Mouse (Mus musculus): Measurements from ENCODE around the gene Hoxb4.

Hoxb4 gene

DNA sequence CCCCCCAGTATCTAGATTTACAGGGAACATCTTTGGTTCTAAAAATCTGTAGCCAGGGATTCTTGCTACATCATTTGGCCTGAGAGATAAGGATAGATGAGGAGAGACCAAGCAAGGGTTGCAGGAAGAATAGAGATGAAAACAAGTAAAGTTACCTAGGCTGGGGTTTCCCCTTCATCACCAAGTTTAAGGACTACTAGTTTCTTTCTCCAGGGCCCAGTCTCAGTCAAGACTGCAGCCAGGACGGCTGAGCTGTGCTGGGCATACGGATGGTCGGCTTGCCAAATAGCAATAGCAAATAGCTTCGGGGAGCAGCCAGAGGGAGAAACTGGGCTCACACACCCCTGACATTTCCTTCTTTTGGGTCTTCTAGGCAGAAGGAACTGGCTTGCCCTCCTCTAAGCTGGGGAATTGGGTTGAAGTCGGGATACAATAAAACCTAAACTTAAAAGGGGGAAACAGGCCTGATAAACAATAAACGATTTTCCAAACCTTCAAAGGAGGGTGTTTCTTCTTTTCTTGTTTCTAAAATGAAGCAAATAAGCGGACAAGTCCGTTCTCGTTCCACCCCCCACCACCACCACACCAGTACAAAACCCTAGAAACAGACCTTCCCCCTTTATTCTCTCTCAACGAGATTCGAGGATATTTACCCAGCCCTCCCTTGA, 20.0 kb upstream of the Hoxb4 start:
- in situ Hi-C loops (cut with MboI), result loop anchor here (25.0 kb wide), 1 partner anchor 564 kb away; no protein-coding TSS in a partner anchor

DNA sequence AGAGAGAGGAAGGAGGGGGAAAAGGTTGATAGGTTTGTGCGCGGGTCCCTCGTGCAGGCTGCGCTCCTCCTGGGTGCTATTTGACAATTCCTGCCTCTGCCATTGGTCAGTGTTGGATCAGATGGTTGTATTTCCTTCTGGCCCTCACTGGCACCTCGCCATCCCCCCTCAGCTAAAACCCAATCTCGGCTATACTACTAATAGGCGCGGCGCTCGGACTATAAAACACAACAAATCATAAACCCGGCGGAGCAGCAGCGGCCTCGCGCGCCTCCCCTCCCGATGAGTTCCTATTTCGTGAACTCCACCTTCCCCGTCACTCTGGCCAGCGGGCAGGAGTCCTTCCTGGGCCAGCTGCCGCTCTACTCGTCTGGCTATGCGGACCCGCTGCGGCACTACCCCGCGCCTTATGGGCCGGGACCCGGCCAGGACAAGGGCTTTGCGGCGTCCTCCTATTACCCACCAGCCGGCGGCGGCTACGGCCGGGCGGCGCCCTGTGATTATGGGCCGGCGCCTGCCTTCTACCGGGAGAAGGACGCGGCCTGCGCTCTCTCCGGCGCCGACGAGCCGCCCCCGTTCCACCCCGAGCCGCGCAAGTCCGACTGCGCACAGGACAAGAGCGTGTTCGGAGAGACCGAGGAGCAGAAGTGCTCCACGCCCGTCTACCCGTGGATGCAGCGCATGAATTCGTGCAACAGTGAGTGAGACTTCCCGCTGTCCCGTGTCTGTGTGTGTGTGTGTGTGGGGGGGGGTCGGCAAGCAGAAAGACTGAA, 19.0 kb upstream of the Hoxb4 start:
- in situ Hi-C loops (cut with MboI), result loop anchor here (25.0 kb wide), 1 partner anchor 563 kb away; no protein-coding TSS in a partner anchor

DNA sequence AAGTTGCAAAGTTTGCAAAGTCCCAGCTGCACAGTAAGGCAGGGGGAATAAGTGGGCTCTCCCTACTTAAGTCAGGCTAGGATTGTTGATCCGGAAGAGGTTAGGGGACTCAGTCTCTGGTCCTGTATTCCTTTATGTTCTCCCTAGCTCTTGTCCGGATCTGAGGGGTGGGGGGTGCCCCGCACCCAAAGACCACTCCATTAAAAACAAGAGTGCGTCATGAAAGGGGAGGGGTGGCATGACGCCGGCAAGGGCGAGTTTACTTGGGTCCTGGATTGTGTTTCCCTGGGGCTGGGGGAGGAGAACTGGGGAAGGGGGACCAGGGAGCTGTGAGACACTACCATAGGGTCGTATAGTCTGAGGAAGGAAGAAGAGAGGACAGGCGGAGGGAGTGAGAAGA, 18.3 kb upstream of the Hoxb4 start:
- in situ Hi-C loops (cut with MboI), result loop anchor here (10.0 to 25.0 kb wide), 2 partner anchors 255 to 563 kb away; no protein-coding TSS in a partner anchor

DNA sequence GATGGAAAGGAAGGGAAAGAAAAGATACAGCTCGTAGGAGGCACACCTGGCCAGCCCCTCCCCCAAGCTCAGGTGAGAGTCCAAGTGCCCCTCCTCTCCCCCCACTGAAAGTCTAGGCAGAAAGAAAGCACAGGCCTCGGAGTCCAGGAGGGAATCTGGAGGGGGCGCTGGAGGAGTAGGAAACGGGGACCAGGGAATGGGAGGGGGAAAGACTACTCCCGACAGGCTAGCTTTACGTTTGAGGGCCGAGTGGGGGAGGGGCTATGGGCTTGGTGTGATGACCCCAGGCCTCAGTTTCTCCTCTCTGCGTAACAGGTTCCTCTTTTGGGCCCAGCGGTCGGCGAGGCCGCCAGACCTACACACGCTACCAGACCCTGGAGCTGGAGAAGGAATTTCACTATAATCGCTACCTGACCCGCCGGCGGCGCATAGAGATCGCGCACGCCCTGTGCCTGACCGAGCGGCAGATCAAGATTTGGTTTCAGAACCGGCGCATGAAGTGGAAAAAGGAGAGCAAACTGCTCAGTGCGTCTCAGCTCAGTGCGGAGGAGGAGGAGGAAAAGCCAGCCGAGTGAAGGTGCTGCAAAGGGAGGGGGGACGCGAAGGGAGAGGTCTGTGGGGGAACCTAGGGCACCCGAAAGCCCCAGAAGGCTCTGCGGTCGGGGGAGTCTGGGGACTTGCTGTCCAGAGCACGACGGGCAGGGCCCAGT, 17.6 kb upstream of the Hoxb4 start:
- in situ Hi-C loops (cut with MboI), result loop anchor here (10.0 kb wide), 1 partner anchor 254 kb away; no protein-coding TSS in a partner anchor

DNA sequence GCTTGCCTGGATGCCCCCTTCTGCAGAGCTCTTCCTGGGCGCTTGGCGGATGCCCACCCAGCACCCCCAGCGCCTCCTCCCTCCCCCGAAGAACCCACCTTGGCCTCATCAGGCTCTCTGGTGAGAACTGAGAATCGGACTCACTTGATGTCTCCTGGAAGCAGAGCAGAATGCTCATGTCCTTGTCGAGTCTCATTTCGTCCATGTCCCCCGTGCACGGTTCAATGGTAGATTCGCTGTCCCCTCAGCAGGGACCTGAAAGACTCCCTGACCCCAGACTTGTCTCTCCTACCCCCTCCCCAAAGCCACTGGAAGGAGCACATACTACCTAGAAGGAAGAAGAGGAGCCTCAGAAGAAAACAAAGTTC, 17.0 kb upstream of the Hoxb4 start:
- in situ Hi-C loops (cut with MboI), result loop anchor here (10.0 kb wide), 1 partner anchor 254 kb away; no protein-coding TSS in a partner anchor

DNA sequence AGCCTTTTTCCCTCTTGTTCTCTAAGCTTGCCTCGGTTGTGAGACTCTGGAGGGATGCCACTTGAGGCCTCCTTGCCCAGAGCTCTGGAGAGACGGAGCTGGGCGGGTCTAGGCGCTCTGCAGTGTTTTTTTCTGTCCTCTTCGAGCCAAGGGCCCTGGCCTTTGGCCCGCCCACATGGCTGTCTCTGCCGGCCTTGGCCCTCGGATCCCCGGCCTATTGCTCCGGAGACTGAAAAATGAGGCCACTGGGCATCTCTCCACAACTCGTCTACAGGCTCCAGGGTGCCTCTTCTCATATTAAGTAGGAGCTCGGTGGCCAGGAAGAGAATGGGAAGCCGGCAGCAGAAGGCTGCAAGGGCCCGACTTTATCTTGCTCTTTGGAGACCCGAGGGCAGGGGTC, 16.2 kb upstream of the Hoxb4 start:
- in situ Hi-C loops (cut with MboI), result loop anchor here (10.0 kb wide), 1 partner anchor 253 kb away; no protein-coding TSS in a partner anchor

DNA sequence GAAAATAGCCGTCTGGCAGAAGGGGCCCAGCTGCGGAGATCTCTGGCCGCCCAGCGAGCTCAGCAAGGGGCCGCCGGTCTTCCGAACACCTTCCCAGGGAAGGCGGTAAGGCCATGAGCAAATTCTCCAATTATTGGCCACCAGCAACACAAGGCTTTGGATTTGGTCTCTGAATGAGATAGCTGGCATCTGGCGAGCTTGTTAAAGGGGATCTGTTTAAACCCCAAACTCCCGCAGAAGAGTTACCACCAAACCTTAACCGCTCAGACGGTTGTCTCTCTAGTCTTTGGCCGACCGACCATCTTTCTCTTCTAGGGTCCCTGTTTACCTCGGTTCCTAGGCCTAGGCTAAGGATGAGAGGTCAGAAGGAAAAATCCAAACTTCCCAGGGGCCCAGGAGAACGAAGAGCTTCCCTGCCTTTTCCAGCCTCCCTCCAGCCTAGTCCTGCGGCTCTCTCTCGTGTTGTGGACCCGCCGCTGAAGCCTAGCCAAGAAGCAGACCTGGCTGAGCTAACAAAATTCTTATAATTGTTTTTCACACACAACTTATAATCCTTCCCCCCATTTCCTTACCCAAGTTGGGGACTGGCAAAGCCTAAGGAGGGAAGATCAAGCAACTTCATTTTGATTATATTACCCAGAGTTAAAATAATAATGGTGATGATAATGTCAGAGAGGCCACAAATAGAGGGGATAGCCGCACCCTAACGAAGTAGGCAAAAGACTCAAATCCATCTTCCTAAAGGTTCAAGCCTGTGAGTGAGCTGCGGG, 15.5 kb upstream of the Hoxb4 start:
- in situ Hi-C loops (cut with MboI), result loop anchor here (10.0 kb wide), 1 partner anchor 252 kb away; no protein-coding TSS in a partner anchor

DNA sequence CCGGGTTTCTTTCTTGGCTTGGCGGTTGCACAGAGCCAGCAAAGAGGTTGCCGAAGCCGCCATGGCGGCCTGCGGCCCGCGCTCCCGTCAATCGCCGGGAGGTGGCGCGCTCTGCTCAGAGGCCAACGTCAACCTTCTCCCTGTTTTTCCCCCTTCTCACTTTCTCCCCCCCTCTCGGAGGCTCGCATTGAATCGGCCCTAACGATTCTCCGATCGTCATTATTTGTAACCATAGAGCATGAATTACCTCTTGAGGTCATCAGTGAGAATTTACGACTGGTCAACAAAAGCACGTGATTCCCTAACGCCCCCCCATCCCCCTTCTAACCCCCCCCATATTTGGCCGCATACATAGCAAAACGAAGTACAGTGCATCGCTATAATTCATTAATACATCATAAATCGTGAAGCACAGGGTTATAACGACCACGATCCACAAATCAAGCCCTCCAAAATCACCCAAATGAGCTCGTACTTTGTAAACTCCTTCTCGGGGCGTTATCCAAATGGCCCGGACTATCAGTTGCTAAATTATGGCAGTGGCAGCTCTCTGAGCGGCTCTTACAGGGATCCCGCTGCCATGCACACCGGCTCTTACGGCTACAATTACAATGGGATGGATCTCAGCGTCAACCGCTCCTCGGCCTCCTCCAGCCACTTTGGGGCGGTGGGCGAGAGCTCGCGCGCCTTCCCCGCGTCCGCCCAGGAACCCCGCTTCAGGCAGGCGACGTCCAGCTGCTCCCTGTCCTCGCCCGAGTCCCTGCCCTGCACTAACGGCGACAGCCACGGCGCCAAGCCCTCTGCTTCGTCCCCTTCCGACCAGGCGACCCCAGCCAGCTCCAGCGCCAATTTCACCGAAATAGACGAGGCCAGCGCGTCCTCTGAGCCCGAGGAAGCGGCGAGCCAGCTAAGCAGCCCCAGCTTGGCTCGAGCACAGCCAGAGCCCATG, 14.6 kb upstream of the Hoxb4 start, which contains the start of gene Hoxb5:
TSS of gene Hoxb5 (plus strand) at position 186 of the 949 bp plus-strand sequence.
- in situ Hi-C loops (cut with MboI), result loop anchor here (10.0 kb wide), 1 partner anchor 251 kb away; no protein-coding TSS in a partner anchor

DNA sequence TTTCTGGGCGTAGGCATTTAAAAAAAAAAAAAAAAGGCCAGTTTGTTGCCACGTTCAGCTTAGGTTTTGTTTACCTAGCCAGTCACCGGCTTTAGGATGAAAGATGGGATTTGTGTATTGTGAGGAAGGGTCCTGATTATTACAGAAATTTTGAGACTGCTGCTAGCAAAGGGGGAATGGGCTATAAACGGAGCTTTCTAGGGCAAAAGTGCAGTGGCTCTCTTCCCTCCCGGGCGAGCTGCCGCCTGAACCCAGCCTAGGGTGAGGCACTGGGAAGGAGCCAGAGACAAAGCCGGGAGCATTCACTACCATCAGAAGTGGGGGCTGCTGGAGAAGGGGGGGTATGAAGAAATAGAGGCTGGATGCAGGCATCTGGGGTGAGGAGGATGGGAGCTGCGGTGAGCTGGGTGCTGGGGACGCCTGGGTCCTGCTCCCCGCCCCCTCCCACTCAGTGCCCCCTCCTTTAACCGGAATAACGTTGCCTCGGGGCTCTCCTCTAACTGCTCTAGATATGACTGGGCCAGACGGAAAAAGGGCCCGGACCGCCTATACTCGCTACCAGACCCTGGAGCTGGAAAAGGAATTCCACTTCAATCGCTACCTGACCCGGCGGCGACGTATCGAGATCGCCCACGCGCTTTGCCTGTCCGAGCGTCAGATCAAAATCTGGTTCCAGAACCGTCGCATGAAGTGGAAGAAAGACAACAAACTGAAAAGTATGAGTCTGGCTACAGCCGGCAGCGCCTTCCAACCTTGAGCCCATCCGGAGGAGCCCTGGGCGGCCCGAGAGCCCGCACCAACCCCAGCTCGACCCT, 13.5 kb upstream of the Hoxb4 start:
- in situ Hi-C loops (cut with MboI), result loop anchor here (10.0 kb wide), 1 partner anchor 250 kb away; no protein-coding TSS in a partner anchor

DNA sequence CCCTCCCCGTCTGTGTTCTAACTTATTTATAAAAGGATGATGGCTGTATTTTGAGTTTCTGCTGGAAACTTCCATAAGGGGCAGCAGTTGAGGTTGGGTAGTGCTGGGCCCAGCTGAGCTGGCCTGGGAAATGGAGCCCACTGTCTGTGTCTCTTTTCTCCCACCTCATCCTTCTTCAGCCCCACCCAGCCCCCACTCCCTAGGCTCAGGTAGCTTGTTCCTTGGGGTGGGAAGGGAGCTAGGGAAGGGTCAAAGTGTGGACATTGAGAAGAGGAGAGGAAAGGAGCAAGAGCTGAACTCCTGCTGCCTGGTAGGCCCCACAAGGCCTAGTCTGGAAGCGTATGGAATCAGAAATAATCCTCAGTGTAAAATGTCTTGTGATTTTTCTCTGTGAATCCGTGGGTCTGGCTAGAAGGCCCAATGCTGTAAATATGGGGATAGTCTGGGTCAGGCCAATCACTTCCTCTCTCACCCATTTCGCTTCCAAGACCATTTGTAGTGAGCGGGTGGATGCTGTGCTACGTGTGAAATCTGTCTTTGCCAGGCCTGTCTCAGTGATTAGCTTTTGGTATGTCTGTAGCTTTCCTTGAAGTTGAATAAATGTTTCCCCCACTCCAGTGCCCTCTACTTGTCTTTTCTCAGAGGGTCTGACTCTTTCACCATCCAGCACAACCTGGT, 12.4 kb upstream of the Hoxb4 start:
- in situ Hi-C loops (cut with MboI), result loop anchor here (10.0 kb wide), 1 partner anchor 249 kb away; no protein-coding TSS in a partner anchor

DNA sequence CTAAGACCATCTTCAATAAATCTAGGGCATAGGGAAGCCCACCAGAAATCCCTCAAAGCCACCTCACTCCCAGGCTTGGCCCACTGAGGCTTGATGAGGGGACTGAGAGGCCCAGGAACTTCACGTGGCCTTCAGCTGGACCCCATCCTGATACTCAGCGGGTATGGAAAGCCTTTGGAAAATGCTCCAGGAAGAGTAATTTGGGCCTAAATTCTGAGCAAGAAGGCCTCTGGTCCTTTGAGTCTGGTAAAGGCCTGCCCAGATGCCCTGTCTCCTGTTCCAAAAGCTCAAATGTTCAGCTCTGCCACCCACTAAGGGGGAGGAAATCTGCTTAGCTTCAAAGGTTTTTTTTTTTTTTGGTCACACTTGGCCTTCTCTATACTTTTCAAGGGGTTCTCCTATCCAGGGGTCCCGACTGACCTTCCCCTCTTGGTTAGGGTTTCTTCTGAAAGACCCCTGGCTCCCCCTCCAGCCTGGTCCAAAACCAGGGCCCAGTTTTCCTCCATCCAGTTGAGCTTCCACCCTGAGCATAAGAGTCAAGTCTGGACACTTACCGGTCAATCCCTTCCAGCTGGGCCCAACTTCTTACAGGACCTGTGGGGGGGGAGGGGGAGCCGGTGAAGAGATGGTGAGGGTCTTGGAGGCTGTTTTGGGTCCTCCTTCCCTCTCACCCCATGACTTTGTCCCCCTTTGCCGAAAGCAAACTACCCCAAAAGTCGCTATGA, 11.7 kb upstream of the Hoxb4 start:
- in situ Hi-C loops (cut with MboI), result loop anchor here (10.0 kb wide), 1 partner anchor 248 kb away; no protein-coding TSS in a partner anchor

DNA sequence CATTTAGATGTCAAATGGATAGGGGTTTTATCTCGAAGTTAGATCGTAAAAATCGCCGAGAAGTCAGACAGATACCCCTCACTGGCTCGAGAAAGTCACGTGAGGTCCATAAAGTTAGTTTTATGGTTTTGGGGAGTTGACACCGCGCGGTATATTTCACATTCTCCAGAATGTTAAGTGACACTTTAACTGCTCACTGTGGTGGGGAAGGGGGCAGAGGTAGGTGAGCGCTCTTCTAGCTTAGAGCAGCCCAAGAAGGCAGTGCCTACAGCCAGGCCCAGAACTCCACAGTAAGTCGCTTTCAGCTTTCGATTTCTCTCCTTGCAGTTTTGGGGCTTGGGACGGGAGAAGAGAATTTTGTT, 11.2 kb upstream of the Hoxb4 start:
- in situ Hi-C loops (cut with MboI), result loop anchor here (10.0 kb wide), 1 partner anchor 248 kb away; no protein-coding TSS in a partner anchor

DNA sequence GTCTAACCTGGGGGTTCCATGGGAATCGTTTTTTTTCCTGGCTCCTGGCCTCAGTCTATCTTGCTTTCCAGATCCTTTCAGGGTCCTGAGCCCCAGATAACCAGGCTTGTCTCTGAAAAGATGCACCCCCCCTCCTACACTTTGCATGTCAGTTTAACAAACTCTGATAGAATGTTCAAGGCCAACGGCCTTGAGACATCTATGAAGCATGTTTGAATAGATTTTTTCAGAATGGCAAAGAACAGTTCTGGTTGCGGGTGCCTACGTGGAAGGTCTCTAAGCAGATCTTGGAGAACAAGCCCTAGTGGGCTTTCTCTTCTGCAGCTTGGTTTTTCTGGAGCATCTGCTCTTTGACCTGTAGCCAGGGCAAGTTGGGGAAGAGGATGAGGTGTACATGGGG, 9.3 kb upstream of the Hoxb4 start:
- in situ Hi-C loops (cut with MboI), result loop anchor here (10.0 kb wide), 1 partner anchor 246 kb away; no protein-coding TSS in a partner anchor

DNA sequence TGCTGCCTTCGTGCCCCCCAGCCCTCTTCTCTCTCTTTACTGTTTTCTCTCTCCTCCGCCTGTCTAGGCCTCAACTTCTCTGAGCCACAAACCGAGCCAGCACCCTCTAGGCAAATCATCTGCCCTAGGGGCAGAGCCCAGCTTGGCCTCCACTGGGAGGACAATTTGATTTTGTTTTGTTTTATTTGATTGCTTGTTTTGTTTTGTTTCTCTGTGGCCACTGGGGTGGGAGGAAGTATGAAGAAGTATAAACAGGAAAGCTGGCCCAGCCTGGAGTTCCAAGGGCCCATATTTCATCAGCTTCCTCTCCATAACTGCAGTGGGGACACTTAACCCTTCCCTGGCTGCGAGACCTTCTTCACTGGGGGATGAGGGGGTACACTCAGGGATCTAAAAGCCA, 8.8 kb upstream of the Hoxb4 start:
- in situ Hi-C loops (cut with MboI), result loop anchor here (10.0 kb wide), 1 partner anchor 246 kb away; no protein-coding TSS in a partner anchor

DNA sequence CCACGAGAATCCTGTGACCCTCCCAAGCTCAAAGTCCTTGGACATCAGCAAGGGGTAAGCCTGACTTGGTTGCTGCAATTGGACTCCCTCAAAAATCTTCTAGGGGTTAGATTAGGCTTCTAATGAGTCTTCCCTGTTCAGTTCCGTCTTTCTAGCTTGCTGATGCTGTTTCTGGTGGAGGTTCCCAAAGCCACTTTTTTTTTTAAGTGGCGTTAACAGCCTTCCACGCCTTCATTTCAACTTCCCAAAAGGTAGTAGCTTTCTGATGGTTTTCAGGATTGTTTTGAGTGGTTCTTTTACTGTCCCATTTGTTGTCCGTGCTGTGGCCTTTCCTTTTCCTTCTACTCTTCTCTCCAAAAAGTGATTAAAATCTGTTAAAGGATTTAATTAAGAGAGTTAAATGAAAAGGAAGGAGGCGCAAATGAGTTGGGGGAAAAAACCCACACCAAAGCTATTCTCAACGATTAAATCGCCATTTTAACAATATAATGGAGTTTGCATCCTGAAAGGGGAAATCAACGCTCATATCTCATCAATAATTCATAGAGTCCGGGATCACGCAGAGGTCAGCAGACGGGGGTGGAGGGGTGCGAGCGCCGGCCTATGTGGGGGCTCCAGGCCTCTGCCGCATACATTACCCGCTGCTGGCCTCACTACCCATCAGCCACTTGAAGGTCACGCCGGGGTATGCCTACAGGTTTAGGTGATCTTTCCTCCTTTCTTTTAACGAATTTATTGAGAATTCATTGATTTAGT, 7.7 kb upstream of the Hoxb4 start:
- in situ Hi-C loops (cut with MboI), result no loop called here

DNA sequence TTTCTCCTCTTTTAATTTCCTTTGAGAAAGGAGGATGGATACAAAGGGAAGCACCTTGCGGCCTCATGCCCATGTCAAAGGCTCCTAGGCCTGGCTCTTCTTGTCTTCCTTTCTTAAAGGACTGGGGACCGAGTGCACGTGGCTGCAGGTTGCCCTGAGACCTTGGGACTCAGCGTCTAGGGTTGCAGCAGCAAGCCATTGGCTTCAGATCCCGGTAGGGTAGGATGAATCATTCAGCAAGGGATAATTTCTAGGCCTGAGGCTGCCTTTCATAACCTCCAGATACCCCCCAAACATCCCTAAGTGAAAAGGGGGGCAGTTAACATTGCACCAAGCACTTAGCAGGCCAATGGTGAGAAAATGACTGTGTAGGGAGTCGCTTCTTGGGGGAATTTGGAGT, 7.0 kb upstream of the Hoxb4 start:
- in situ Hi-C loops (cut with MboI), result no loop called here
